Mouse (Mus musculus): ENCODE results near the gene Meis3.

DNA sequence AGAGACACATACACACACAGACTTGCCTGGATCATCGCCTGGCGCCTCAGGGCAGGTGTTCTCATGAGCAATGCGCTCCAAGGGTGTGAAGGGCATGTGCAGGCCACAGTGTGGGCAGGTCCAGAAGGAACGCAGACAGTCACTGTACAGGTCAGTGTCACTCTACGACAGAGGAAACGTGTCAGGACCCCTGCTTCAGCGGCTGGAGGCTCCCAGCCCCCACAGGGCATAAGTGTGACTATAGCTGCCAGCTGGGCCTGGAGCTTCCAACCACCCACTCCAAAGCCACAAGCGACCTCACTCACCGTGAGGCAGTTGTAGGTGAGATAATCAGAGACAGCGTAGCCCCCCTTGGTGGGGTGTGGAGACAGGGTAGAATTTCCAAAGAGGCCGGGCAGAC lies 23.6 kb downstream of the Meis3 start:
- no peak for TF ChIP-seq POLR2A (IDR thresholded peaks at IDR 0.05; ENCODE audit: low read depth, low read length)
- no peak for TF ChIP-seq CTCF (conservative IDR thresholded peaks at IDR 0.05; ENCODE audit: insufficient read depth, insufficient read length, low read depth, low read length)

Data from kidney, adult 2 months (tissue).